Mouse (Mus musculus): ENCODE data around the gene Clcn5. TPM values are rescaled to one million over a fixed set of nuclear protein-coding genes. Genes with fewer than 3 reads are reported as not detected.

Clcn5 gene
- polyA plus RNA-seq, 1 experiment from 2014 or later, result 1.3 TPM

DNA sequence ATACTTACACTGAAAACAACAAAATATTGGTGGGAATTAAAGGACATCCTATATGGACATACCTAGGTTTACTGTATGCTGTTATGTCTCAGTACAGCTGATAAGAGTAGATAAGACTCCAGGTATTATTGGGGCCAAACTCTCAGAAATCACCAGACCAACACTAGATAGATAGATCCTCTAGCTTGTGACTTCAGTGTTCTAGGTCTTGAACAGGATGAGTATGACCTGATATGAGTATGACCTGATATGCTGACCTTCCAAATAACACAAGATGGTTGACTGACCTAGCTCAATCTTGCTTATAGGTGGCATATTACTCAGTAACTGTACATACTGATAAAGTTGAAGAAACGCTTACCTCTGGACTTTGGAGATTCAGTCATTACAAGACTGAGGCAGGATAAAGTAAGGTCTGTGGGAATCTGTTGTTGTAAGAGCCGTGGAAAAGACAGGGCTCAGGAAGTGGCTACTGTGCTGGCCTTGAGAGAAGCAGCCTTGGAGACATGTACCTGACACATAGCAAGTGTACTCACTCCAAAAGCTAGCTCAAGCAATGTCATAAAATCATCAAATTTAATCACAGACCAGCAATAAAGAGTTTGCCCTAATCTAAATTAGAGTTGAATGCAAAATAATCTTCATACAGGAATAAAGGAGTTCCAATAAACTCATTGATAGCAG lies 32.0 kb downstream of the Clcn5 start:
- Histone ChIP-seq H3K4me3 (ENCODE audit: low read depth, low read length) (no peak overlapping the region), H3K36me3 (replicated peaks; ENCODE audit: insufficient read depth, low read length) (no peaks in the 10 kb centered on the region), H3K9ac (replicated peaks) (no peak overlapping the region), H3K9me3 (ENCODE audit: low read length) (no peaks in the 10 kb centered on the region), H3K27me3 (ENCODE audit: insufficient read depth, low read length) (no peaks in the 10 kb centered on the region), H3K4me2 (ENCODE audit: low read depth, low read length) (no peak overlapping the region), H3K27ac (ENCODE audit: low read depth) (no peak overlapping the region), H3K4me1 (ENCODE audit: insufficient read depth) (no peaks in the 10 kb centered on the region)
- TF ChIP-seq CTCF (IDR thresholded peaks at IDR 0.05; ENCODE audit: low read depth) (no peak), EP300 (IDR thresholded peaks at IDR 0.05; ENCODE audit: low read depth) (no peak)
- 65% methylated on average over 2 of the region's 2 CpGs for WGBS (ENCODE audit: insufficient replicate concordance)
- DNase-seq, result no peak
- ATAC-seq, result no peak

DNA sequence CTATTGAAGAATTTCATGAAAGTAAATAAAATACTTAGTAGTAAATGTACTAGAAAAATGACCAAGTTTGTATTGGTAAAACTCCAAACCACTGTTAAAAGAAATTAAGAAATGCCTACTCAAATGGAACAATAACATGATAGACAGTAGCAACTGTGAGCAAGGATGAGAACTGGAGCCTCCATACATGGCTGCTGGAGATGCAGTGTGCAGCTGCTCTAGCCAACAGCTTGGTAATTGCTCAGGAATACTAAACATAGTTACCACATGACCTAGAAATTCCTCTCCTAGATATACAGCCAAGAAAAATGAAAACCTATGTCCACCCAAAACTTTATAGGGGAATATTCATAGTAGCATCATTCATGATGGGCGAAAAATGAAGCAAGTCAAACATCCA lies 36.5 kb downstream of the Clcn5 start:
- Histone ChIP-seq H3K27me3 (ENCODE audit: insufficient read depth, low read length) (no peaks in the 10 kb centered on the region), H3K27ac (ENCODE audit: low read depth) (no peak overlapping the region), H3K36me3 (replicated peaks; ENCODE audit: insufficient read depth, low read length) (no peaks in the 10 kb centered on the region), H3K4me2 (ENCODE audit: low read depth, low read length) (no peak overlapping the region), H3K4me3 (ENCODE audit: low read depth, low read length) (no peak overlapping the region), H3K9ac (replicated peaks) (no peak overlapping the region), H3K4me1 (ENCODE audit: insufficient read depth) (no peaks in the 10 kb centered on the region), H3K9me3 (ENCODE audit: low read length) (no peaks in the 10 kb centered on the region)
- DNase-seq (no peak), ATAC-seq (no peak)
- WGBS (ENCODE audit: insufficient replicate concordance), result 69% methylated on average over 1 of the region's 1 CpGs
- TF ChIP-seq EP300 (IDR thresholded peaks at IDR 0.05; ENCODE audit: low read depth) (no peak), CTCF (IDR thresholded peaks at IDR 0.05; ENCODE audit: low read depth) (no peak)

GRCm38 (mm10) chrX:7279722-7280121 lies 39.4 kb downstream of the Clcn5 start:
- WGBS (ENCODE audit: insufficient replicate concordance), result 79% methylated on average over 5 of the region's 5 CpGs
- H3K9me3 ChIP-seq (ENCODE audit: low read length), result no peaks in the 10 kb centered on the region
- H3K4me3 ChIP-seq (ENCODE audit: low read depth, low read length), result no peak overlapping the region
- DNase-seq (no peak), ATAC-seq (no peak)
- H3K9ac ChIP-seq (replicated peaks), result no peak overlapping the region
- no peaks in the 10 kb centered on the region for H3K27me3 ChIP-seq (ENCODE audit: insufficient read depth, low read length)
- H3K36me3 ChIP-seq (replicated peaks; ENCODE audit: insufficient read depth, low read length), result no peaks in the 10 kb centered on the region
- TF ChIP-seq CTCF (IDR thresholded peaks at IDR 0.05; ENCODE audit: low read depth) (no peak), EP300 (IDR thresholded peaks at IDR 0.05; ENCODE audit: low read depth) (no peak)
- H3K4me2 ChIP-seq (ENCODE audit: low read depth, low read length), result no peak overlapping the region
- no peak overlapping the region for H3K27ac ChIP-seq (ENCODE audit: low read depth)
- H3K4me1 ChIP-seq (ENCODE audit: insufficient read depth), result no peaks in the 10 kb centered on the region

- H3K27ac ChIP-seq (ENCODE audit: low read depth), result no peak overlapping the region
- no peaks in the 10 kb centered on the region for H3K27me3 ChIP-seq (ENCODE audit: insufficient read depth, low read length)
- TF ChIP-seq EP300 (IDR thresholded peaks at IDR 0.05; ENCODE audit: low read depth), result no peak
- TF ChIP-seq CTCF (IDR thresholded peaks at IDR 0.05; ENCODE audit: low read depth), result no peak
- 79% methylated on average over 6 of the region's 6 CpGs for WGBS (ENCODE audit: insufficient replicate concordance)
- no peaks in the 10 kb centered on the region for H3K36me3 ChIP-seq (replicated peaks; ENCODE audit: insufficient read depth, low read length)
- no peak for DNase-seq
- ATAC-seq, result no peak
- no peaks in the 10 kb centered on the region for H3K9me3 ChIP-seq (ENCODE audit: low read length)
- no peak overlapping the region for H3K4me2 ChIP-seq (ENCODE audit: low read depth, low read length)
- H3K4me1 ChIP-seq (ENCODE audit: insufficient read depth), result no peaks in the 10 kb centered on the region
- no peak overlapping the region for H3K4me3 ChIP-seq (ENCODE audit: low read depth, low read length)
- H3K9ac ChIP-seq (replicated peaks), result no peak overlapping the region
Observed at GRCm38 (mm10) chrX:7276564-7276963, 42.6 kb downstream of the Clcn5 start.

- WGBS (ENCODE audit: insufficient replicate concordance), result 77% methylated on average over 5 of the region's 5 CpGs
- no peaks in the 10 kb centered on the region for H3K27me3 ChIP-seq (ENCODE audit: insufficient read depth, low read length)
Observed at GRCm38 (mm10) chrX:7261149-7261548, 58.0 kb downstream of the Clcn5 start.

DNA sequence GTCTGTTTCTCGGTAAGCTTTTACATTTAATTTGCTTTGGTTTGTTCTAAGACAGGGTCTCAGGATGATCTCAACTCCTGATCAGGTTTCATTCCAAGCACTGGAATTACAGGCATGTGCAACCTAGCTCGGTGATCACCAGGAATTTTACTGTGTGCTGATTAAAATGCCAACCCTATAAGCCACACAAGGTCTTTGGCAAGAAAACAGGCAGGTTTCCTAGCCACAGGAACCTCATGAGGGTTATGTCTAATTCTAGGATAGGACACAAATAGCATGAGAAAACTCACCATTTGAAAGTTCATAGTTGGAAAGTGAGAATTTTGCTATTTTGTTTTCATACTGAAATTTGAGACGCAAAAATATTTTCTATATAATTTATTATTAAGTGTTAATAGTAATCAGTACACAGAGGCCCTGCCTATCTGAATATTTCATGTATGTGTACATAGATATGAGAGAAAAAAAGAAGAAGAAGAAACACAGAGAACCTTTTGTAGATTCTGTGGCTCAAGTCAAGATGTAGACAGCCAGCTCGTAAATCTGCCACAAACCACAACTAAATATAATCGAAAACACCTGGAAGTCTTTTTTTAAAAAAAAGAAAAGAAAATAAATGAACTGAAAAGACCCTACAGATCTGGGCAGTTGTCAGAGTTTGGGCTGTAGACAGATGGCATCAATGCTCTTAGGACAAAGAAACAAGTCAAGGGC lies 58.6 kb downstream of the Clcn5 start:
- H3K4me3 ChIP-seq (ENCODE audit: low read depth, low read length), result no peak overlapping the region
- no peaks in the 10 kb centered on the region for H3K9me3 ChIP-seq (ENCODE audit: low read length)
- H3K27ac ChIP-seq (ENCODE audit: low read depth), result no peak overlapping the region
- TF ChIP-seq CTCF (IDR thresholded peaks at IDR 0.05; ENCODE audit: low read depth) (no peak), EP300 (IDR thresholded peaks at IDR 0.05; ENCODE audit: low read depth) (no peak)
- no peak for ATAC-seq
- no peak overlapping the region for H3K4me2 ChIP-seq (ENCODE audit: low read depth, low read length)
- no peaks in the 10 kb centered on the region for H3K4me1 ChIP-seq (ENCODE audit: insufficient read depth)
- 68% methylated on average over 5 of the region's 5 CpGs for WGBS (ENCODE audit: insufficient replicate concordance)
- no peaks in the 10 kb centered on the region for H3K27me3 ChIP-seq (ENCODE audit: insufficient read depth, low read length)
- no peak overlapping the region for H3K9ac ChIP-seq (replicated peaks)
- no peaks in the 10 kb centered on the region for H3K36me3 ChIP-seq (replicated peaks; ENCODE audit: insufficient read depth, low read length)
- no peak for DNase-seq

More at GRCm38 (mm10) chrX:7261149-7261548, 58.0 kb downstream of the Clcn5 start:
- no peak overlapping the region for H3K9ac ChIP-seq (replicated peaks)
- H3K4me2 ChIP-seq (ENCODE audit: low read depth, low read length), result no peak overlapping the region
- no peak overlapping the region for H3K4me3 ChIP-seq (ENCODE audit: low read depth, low read length)
- no peak overlapping the region for H3K27ac ChIP-seq (ENCODE audit: low read depth)
- no peaks in the 10 kb centered on the region for H3K4me1 ChIP-seq (ENCODE audit: insufficient read depth)
- ATAC-seq (no peak), DNase-seq (no peak)
- no peaks in the 10 kb centered on the region for H3K9me3 ChIP-seq (ENCODE audit: low read length)
- TF ChIP-seq EP300 (IDR thresholded peaks at IDR 0.05; ENCODE audit: low read depth) (no peak), CTCF (IDR thresholded peaks at IDR 0.05; ENCODE audit: low read depth) (no peak)
- no peaks in the 10 kb centered on the region for H3K36me3 ChIP-seq (replicated peaks; ENCODE audit: insufficient read depth, low read length)
